14 mouse cellular contexts compared by ENCODE assay signal in the genomic region with DNA sequence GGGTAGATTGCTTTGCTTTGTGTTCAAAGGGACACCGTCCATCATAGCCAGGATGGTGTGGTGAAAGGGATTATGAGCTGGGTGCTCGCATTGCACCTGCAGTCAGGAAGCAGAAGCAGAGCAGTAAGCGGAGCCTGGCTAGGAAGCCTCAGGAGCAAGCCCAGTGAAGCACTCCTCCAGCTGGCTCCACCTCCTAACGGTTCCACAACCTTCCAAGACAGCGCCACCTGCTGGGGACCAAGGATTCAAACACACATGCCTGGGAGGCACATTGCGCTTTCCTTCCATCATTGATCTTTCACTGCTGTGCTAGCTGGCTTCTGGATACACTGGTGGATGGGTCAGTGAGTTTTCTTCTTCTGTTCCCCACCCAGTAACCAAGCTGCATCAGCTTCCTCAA.
DNase-seq lines count a peak whose midpoint lies in the region; ATAC-seq and TF ChIP-seq lines count a peak whose summit lies in the region.
"Had no signal": no experiment of that assay in that cellular context is flagged by ENCODE, and none has a peak within 500 bp of the region (broad histone marks: within the 10 kb centered on the region; RNA-seq: fewer than 3 reads in every experiment).

No protein-coding gene starts in this region.

- no peak overlapping the region for H3K27ac ChIP-seq in gastrocnemius, adult 2 months
- H3K27ac ChIP-seq in lung, embryonic 14.5 days (ENCODE audit: low read depth): no peak overlapping the region
- no peak overlapping the region for H3K27ac ChIP-seq in MEL (ENCODE audit: control insufficient read depth, low read depth, low read length)
- H3K27ac ChIP-seq in liver, postnatal 0 days (ENCODE audit: low read depth): no peak overlapping the region
- H3K27ac ChIP-seq in cerebellum, adult 2 months (ENCODE audit: insufficient read depth, low read length): no peak overlapping the region
- H3K27ac ChIP-seq: macrophage had no signal

- intact Hi-C loops in gastrocnemius, adult 2 months (cut with DNase I): no loop called here

- ATAC-seq in lung, embryonic 14.5 days (ENCODE audit: insufficient read depth): no peak
- no peak for ATAC-seq in liver, postnatal 0 days
- ATAC-seq in cerebellum, adult (ENCODE audit: insufficient number of reproducible peaks, low FRiP score, low TSS enrichment): no peak

- peak; percentile 16; the same call in 1 of the 2 replicates for TF ChIP-seq CTCF in gastrocnemius, adult 2 months (IDR thresholded peaks at IDR 0.05)
- peak; percentile 45 for TF ChIP-seq CTCF in lung, embryonic 14.5 days (IDR thresholded peaks at IDR 0.05; ENCODE audit: low read depth)
- peak; percentile 49 to 61 (median 60) for TF ChIP-seq CTCF in MEL (IDR thresholded peaks at IDR 0.05 in 2 of 3, conservative IDR thresholded peaks at IDR 0.05 in 1 of 3; ENCODE audit: control insufficient read depth in 1 of 3, insufficient read depth in 1 of 3, low read depth in 2 of 3, low read length in 3 of 3, poor library complexity in 1 of 3, severe bottlenecking in 1 of 3)
- TF ChIP-seq CTCF in liver, postnatal 0 days (IDR thresholded peaks at IDR 0.05; ENCODE audit: low read depth): peak; percentile 31; the same call in 1 of the 2 replicates
- no peak for TF ChIP-seq CTCF in cerebellum, adult 2 months (IDR thresholded peaks at IDR 0.05; ENCODE audit: borderline replicate concordance, insufficient read depth, low read depth, low read length)

- H3K36me3 ChIP-seq in lung, embryonic 14.5 days (ENCODE audit: insufficient read depth): no peaks in the 10 kb centered on the region
- H3K36me3 ChIP-seq in MEL (ENCODE audit: control insufficient read depth in 1 of 2, insufficient read depth in 2 of 2, low read length in 2 of 2): no peaks in the 10 kb centered on the region
- no peaks in the 10 kb centered on the region for H3K36me3 ChIP-seq in liver, postnatal 0 days (replicated peaks; ENCODE audit: insufficient read depth, low read length)
- H3K36me3 ChIP-seq: limb, embryonic 12.5 days had no signal

- TF ChIP-seq EP300 in MEL (IDR thresholded peaks at IDR 0.05; ENCODE audit: low read depth in 1 of 2, low read length in 2 of 2): no peak
- TF ChIP-seq EP300 in liver, postnatal 0 days (IDR thresholded peaks at IDR 0.05; ENCODE audit: low read depth): no peak

- H3K4me2 ChIP-seq in lung, embryonic 14.5 days: no peak overlapping the region
- no peak overlapping the region for H3K4me2 ChIP-seq in liver, postnatal 0 days (ENCODE audit: low read depth, low read length)
- H3K4me2 ChIP-seq: limb, embryonic 12.5 days had no signal

- DNase-seq in gastrocnemius, adult 2 months: no peak
- DNase-seq in gastrocnemius, postnatal 4 days (ENCODE audit: low spot score in 2 of 2): no peak
- no peak for DNase-seq in lung, embryonic 14.5 days
- no peak for DNase-seq in lung, postnatal 4 days
- peak; percentile 37 for DNase-seq in MEL (ENCODE audit: low read depth, low spot score)
- DNase-seq in liver, postnatal 0 days: peak; percentile 17
- DNase-seq in cerebellum, adult 2 months: no peak
- DNase-seq: heart, adult 18-20 months; heart, postnatal 36 days; kidney, adult 8-10 months; layer of hippocampus, adult 9-11 months had no signal

- no peaks in the 10 kb centered on the region for H3K79me2 ChIP-seq in MEL (ENCODE audit: control insufficient read depth, insufficient read depth, low read length, poor library complexity)

- H3K4me3 ChIP-seq in gastrocnemius, adult 2 months: no peak overlapping the region
- H3K4me3 ChIP-seq in lung, embryonic 14.5 days (ENCODE audit: low read depth, low read length): no peak overlapping the region
- no peak overlapping the region for H3K4me3 ChIP-seq in MEL (ENCODE audit: control insufficient read depth in 1 of 2, insufficient read depth in 1 of 2, low read depth in 2 of 2, low read length in 2 of 2)
- H3K4me3 ChIP-seq in liver, postnatal 0 days (ENCODE audit: low read depth, low read length): no peak overlapping the region
- no peak overlapping the region for H3K4me3 ChIP-seq in cerebellum, adult 2 months (replicated peaks; ENCODE audit: insufficient read depth, low read depth, low read length)
- H3K4me3 ChIP-seq: limb, embryonic 12.5 days had no signal

- no peak for TF ChIP-seq POLR2A in MEL (IDR thresholded peaks at IDR 0.05; ENCODE audit: control insufficient read depth in 1 of 2, insufficient read depth in 1 of 2, low read depth in 1 of 2, low read length in 2 of 2, poor library complexity in 1 of 2)
- TF ChIP-seq POLR2A in cerebellum, adult 2 months (IDR thresholded peaks at IDR 0.05; ENCODE audit: borderline replicate concordance, insufficient read depth, low read length): no peak

- H3K27me3 ChIP-seq in lung, embryonic 14.5 days (ENCODE audit: insufficient read depth, low read length): no peaks in the 10 kb centered on the region
- H3K27me3 ChIP-seq in MEL (ENCODE audit: control insufficient read depth in 1 of 2, insufficient read depth in 2 of 2, low read length in 2 of 2): peaks cover 0 to 7% of the 10 kb centered on the region in 2 experiments; a peak in 3 of 4 replicates
- no peaks in the 10 kb centered on the region for H3K27me3 ChIP-seq in liver, postnatal 0 days (ENCODE audit: insufficient read depth, low read length)
- no peaks in the 10 kb centered on the region for H3K27me3 ChIP-seq in cerebellum, adult 2 months (ENCODE audit: control insufficient read depth, insufficient read depth, low read length)
- H3K27me3 ChIP-seq: limb, embryonic 12.5 days had no signal

- no peak overlapping the region for H3K9ac ChIP-seq in lung, embryonic 14.5 days
- H3K9ac ChIP-seq in MEL (ENCODE audit: control insufficient read depth, low read depth, low read length, poor library complexity, severe bottlenecking): no peak overlapping the region
- H3K9ac ChIP-seq in liver, postnatal 0 days (replicated peaks): no peak overlapping the region
- H3K9ac ChIP-seq: limb, embryonic 12.5 days had no signal

- TF ChIP-seq RAD21 in MEL (IDR thresholded peaks at IDR 0.05; ENCODE audit: low read depth, low read length): no peak; the same call in 1 of the 2 replicates

- no peaks in the 10 kb centered on the region for H3K9me3 ChIP-seq in lung, embryonic 14.5 days (ENCODE audit: low read depth, low read length)
- no peaks in the 10 kb centered on the region for H3K9me3 ChIP-seq in MEL (replicated peaks; ENCODE audit: insufficient read depth, low read length)
- peaks cover 4% of the 10 kb centered on the region for H3K9me3 ChIP-seq in liver, postnatal 0 days (ENCODE audit: low read length)

- H3K4me1 ChIP-seq in lung, embryonic 14.5 days (ENCODE audit: insufficient read depth): no peaks in the 10 kb centered on the region
- H3K4me1 ChIP-seq in MEL (ENCODE audit: control insufficient read depth in 1 of 2, insufficient read depth in 2 of 2, low read length in 2 of 2): no peaks in the 10 kb centered on the region
- H3K4me1 ChIP-seq in liver, postnatal 0 days (ENCODE audit: insufficient read depth): no peaks in the 10 kb centered on the region
- no peaks in the 10 kb centered on the region for H3K4me1 ChIP-seq in cerebellum, adult 2 months (ENCODE audit: control insufficient read depth, insufficient read depth, low read length)

- 96% methylated on average over 6 of the region's 6 CpGs for WGBS in lung, embryonic 14.5 days
- WGBS in liver, postnatal 0 days (ENCODE audit: insufficient replicate concordance): 87% methylated on average over 6 of the region's 6 CpGs
- WGBS in cerebellum, adult 2 months: 97% methylated on average over 6 of the region's 6 CpGs

TF ChIP-seq in MEL, 35 proteins besides CTCF, POLR2A, EP300 and RAD21:
- no peak for TF ChIP-seq TCF12 (IDR thresholded peaks at IDR 0.05; ENCODE audit: low read depth, low read length)
- no peak for TF ChIP-seq TBP (IDR thresholded peaks at IDR 0.05; ENCODE audit: low read depth, low read length)
- TF ChIP-seq ZKSCAN1 (IDR thresholded peaks at IDR 0.05; ENCODE audit: low read depth, low read length): no peak

Comparison
In these comparisons a context has a peak if more than half of its experiments do, and no peak if none do; other contexts are left out.
1. DNase-seq: peak in MEL (single experiment) and liver, postnatal 0 days (single experiment); none in gastrocnemius, adult 2 months (single experiment), gastrocnemius, postnatal 4 days (0 of 2), lung, embryonic 14.5 days (single experiment), lung, postnatal 4 days (0 of 2) and cerebellum, adult 2 months (0 of 2).